Mouse (Mus musculus): ENCODE data around the gene Chst11. TPM values are rescaled to one million over a fixed set of nuclear protein-coding genes. Genes with fewer than 3 reads are reported as not detected.
"Not testable (repeated sequence)": the region's sequence is repeated elsewhere in the genome, so short reads cannot be mapped to it uniquely, and the experiment has no call there.

The Chst11 gene
- polyA plus RNA-seq, 1 experiment: 22.7 TPM

DNA sequence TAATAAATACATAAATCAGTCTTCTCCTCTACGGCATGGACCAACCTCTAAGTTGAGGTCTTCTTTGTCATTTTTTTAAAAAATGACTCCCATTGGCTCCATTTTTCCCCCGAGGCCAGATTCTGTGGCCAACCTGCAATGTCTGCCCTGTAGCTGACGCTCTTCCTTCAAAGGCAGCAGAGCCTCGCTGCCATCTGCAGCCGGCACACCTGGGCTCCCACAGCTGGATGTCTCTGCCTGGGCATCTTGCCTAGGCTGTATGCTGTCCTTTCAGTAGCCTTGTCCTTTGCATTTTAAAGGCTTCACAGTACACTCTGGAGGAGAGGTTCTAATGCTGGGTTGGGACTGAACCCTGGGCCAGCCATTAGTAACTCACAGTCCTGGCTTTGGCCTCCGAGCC lies 132.6 kb downstream of the Chst11 start:
- DNase-seq (ENCODE audit: low read depth): no peak
- no peak for TF ChIP-seq CTCF (IDR thresholded peaks at IDR 0.05; ENCODE audit: borderline replicate concordance, extremely low read depth, insufficient read depth, insufficient read length)
- no peak for TF ChIP-seq POLR2A (IDR thresholded peaks at IDR 0.05; ENCODE audit: borderline replicate concordance, extremely low read depth, insufficient read depth, insufficient read length, poor library complexity, severe bottlenecking)

DNA sequence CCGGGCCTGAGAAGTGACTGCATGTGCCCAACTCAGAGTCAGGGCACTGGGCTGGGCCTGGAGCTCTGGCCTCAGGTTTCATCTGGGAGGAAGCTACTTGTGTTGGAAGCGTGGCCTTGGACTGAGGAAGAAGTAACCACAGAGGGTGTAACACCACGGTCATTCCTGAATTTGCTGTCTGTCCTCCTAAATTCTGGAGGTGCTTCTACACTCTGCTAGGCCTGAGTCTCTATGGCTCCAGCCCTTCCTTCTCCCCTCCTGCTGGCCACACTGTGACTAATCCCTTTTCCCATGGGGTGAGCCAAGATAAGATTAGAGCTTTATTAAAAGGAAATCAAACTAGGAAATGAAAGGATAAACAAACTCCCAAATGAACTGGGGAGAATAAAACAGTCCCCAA lies 133.3 kb downstream of the Chst11 start:
- TF ChIP-seq CTCF (IDR thresholded peaks at IDR 0.05; ENCODE audit: borderline replicate concordance, extremely low read depth, insufficient read depth, insufficient read length): no peak
- TF ChIP-seq POLR2A (IDR thresholded peaks at IDR 0.05; ENCODE audit: borderline replicate concordance, extremely low read depth, insufficient read depth, insufficient read length, poor library complexity, severe bottlenecking): no peak
- no peak for DNase-seq (ENCODE audit: low read depth)

DNA sequence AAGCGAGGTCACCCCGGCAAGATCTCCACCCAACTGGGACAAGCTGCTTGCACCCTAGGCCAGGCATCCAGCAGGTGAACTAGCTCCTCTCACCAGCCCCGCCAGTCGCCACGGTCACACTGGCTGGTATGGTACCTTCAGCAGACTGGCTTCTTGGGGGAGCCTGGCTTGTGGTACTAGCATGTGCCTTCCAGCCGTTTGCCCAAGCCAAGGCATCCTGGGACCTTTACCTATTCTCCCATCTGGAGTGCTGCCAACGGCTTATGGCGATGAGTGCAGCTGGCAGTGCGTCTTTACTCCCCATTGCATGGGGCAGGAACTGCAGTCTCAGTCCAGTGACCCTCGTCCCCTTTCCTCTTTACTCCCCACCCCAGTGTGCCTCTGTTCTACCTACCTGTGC lies 133.7 kb downstream of the Chst11 start:
- TF ChIP-seq CTCF (IDR thresholded peaks at IDR 0.05; ENCODE audit: borderline replicate concordance, extremely low read depth, insufficient read depth, insufficient read length) (no peak), POLR2A (IDR thresholded peaks at IDR 0.05; ENCODE audit: borderline replicate concordance, extremely low read depth, insufficient read depth, insufficient read length, poor library complexity, severe bottlenecking) (no peak)
- DNase-seq (ENCODE audit: low read depth): peak; percentile 25

DNA sequence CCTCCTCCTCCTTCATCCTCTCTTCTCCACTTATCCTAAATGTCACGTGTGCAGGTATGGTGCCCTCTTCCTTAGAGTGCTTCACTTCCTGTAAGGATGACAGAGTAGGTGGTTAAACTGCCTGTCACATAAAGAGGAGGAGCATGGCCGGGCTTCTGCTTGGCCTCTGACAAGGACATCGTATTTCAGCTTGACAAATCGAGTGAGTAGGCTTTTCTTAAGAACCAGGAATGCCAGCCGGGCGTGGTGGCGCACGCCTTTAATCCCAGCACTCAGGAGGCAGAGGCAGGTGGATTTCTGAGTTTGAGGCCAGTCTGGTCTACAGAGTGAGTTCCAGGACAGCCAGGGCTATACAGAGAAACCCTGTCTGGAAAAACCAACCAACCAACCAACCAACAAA lies 134.2 kb downstream of the Chst11 start:
- not testable (repeated sequence) for DNase-seq (ENCODE audit: low read depth)

DNA sequence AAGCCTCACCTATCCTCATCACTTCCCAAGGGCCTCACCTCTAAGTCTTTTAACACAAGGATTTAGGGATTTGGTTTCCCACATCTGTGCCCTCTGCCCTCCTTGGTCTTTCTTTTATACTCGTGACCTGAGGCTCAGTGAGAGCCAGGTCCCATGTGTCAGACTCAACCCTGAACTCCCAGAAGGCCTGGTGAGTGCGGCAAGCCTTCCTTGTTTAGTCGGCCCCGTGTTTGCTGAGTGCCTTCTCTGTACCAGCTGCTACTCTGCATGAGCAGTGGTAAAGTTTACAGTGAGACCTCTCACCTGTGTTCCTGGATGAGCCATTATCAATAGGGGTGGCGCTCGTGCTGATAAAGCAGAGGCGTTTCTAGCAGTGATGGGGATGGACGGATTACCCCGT lies 134.6 kb downstream of the Chst11 start:
- DNase-seq (ENCODE audit: low read depth): no peak
- TF ChIP-seq CTCF (IDR thresholded peaks at IDR 0.05; ENCODE audit: borderline replicate concordance, extremely low read depth, insufficient read depth, insufficient read length): no peak
- TF ChIP-seq POLR2A (IDR thresholded peaks at IDR 0.05; ENCODE audit: borderline replicate concordance, extremely low read depth, insufficient read depth, insufficient read length, poor library complexity, severe bottlenecking): no peak

DNA sequence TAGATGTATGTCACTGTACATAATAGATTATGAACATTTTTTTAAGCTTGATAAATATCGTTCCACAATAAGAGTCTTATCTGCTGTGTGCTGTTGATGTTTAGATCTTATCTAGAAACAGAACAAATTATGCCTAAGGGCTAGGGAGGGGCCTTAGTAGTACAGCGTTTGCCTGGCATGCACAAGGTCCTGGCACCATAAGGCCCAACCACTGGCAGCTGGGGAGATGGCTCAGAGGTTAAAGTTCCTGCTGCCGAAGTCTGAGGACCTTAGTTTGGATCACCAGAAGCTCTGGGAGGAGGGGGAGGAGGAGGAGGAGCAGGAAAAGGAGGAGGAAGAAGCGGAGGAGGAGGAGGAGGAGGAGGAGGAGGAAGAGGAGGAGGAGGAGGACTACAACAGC lies 135.6 kb downstream of the Chst11 start:
- no peak for TF ChIP-seq CTCF (IDR thresholded peaks at IDR 0.05; ENCODE audit: borderline replicate concordance, extremely low read depth, insufficient read depth, insufficient read length)
- TF ChIP-seq POLR2A (IDR thresholded peaks at IDR 0.05; ENCODE audit: borderline replicate concordance, extremely low read depth, insufficient read depth, insufficient read length, poor library complexity, severe bottlenecking): no peak
- no peak for DNase-seq (ENCODE audit: low read depth)

DNA sequence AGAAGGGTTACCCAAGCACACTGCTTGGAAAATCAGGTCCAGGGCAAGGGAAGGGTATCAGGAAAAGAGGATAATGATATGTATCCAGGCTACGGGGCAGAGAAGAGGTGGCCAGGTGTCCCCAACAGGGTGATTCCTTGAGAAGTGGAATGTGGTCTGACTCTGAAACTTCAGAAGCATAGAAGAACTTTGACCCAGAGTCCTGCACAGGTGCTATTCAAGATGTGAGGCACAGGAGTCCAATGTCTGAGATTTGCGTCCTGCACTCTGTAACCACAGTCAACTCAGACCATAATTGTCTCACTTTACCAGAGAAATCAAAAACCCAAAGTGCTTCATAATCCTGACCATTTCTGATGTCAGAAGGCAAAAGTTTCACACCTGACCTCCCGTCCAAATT lies 139.3 kb downstream of the Chst11 start:
- TF ChIP-seq CTCF (IDR thresholded peaks at IDR 0.05; ENCODE audit: borderline replicate concordance, extremely low read depth, insufficient read depth, insufficient read length): no peak
- no peak for TF ChIP-seq POLR2A (IDR thresholded peaks at IDR 0.05; ENCODE audit: borderline replicate concordance, extremely low read depth, insufficient read depth, insufficient read length, poor library complexity, severe bottlenecking)

DNA sequence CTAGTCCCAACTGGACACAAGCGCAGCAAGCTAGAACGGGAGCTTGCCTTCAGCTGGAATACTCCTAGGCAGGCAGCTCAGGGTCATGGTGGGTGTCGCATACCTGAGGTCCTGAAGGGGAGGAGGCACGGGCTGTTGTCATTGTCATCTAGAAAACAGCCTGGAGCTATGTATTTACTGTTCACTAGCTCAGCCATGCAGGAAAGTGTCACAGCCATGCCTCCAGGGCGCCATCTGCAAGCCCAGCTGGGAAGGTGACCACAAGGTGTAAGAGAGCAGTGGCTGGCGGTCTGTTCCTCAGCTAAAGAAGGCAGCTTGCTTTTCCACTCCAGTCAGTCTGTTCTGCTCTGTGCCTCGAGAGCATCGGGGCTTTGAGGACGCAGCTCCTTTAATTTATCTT lies 141.1 kb downstream of the Chst11 start:
- DNase-seq (ENCODE audit: low read depth): peak; percentile 70
- TF ChIP-seq POLR2A (IDR thresholded peaks at IDR 0.05; ENCODE audit: borderline replicate concordance, extremely low read depth, insufficient read depth, insufficient read length, poor library complexity, severe bottlenecking) (no peak), CTCF (IDR thresholded peaks at IDR 0.05; ENCODE audit: borderline replicate concordance, extremely low read depth, insufficient read depth, insufficient read length) (no peak)

More for the DNA sequence above, 139.3 kb downstream of the Chst11 start:
- no peak for DNase-seq (ENCODE audit: low read depth)

DNA sequence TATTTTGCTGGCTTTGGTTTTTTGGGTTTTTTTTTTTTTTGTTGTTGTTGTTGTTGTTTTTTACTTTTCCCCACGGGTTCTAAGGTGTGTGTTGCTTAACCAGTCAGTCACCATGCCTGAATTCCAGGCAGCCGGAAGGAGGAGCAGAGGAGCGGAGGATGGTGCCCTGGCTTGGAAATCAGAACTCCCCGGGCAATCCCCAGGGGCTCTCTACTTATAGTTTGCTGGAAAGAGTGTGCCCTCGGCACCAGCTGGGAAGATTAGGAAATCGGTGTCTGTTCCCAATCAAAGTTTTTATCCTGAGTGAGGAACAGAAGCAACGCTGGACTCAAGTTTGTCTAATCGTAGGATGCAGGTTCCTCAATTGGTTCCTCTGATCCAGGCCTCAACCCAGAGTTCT lies 143.1 kb downstream of the Chst11 start:
- no peak for DNase-seq (ENCODE audit: low read depth)
- no peak for TF ChIP-seq CTCF (IDR thresholded peaks at IDR 0.05; ENCODE audit: borderline replicate concordance, extremely low read depth, insufficient read depth, insufficient read length)
- TF ChIP-seq POLR2A (IDR thresholded peaks at IDR 0.05; ENCODE audit: borderline replicate concordance, extremely low read depth, insufficient read depth, insufficient read length, poor library complexity, severe bottlenecking): no peak

DNA sequence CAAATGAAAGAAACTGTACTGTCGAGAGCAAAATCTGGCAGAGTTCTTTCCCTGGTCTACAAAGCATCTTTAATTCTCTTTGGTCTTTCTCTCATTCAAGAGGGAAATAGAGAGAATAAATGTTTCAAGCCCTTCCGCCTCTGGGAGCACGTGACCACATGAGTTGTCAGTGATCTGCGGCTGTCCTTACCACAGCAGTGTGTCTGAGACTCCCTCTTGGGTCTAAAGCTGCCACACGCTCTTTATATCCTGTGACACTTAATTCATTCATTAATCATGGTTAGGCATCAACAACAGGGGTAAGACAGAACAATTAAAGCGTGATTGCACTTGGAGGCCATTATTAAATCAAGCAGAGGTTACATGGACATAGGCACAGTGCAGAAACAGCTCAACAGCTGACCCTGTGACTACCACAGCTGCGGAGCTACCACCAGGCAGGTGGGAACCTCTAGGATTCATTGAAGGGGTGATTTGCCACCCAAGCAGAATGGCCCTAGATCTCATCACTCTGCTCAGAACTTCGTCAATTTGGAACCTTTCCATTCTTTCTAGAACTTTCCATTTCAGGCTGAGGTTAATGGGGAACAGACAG lies 144.4 kb downstream of the Chst11 start:
- TF ChIP-seq POLR2A (IDR thresholded peaks at IDR 0.05; ENCODE audit: borderline replicate concordance, extremely low read depth, insufficient read depth, insufficient read length, poor library complexity, severe bottlenecking): no peak
- TF ChIP-seq CTCF (IDR thresholded peaks at IDR 0.05; ENCODE audit: borderline replicate concordance, extremely low read depth, insufficient read depth, insufficient read length): no peak
- DNase-seq (ENCODE audit: low read depth): peak; percentile 31

DNA sequence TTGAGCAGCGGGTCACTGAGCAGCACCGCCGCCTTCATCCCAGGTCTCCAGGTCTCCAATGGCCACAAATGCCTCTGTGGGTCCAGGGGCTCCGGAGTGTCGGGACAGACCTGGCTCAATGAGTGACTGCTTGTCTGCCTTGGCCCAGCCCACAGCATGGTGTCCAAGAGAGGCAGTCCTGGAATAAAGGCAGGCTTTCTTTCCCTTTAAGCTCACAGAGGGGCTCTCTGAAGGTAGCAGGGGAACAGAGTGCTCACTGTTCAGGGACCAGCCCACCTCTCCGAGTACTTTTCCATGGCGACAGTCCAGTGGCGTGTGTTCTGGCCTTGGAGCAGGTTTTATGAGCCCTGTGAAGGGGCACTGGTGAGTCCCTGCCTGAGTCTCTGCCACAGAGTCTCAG lies 145.3 kb downstream of the Chst11 start:
- peak; percentile 74 for DNase-seq (ENCODE audit: low read depth)
- no peak for TF ChIP-seq POLR2A (IDR thresholded peaks at IDR 0.05; ENCODE audit: borderline replicate concordance, extremely low read depth, insufficient read depth, insufficient read length, poor library complexity, severe bottlenecking)
- TF ChIP-seq CTCF (IDR thresholded peaks at IDR 0.05; ENCODE audit: borderline replicate concordance, extremely low read depth, insufficient read depth, insufficient read length): no peak

DNA sequence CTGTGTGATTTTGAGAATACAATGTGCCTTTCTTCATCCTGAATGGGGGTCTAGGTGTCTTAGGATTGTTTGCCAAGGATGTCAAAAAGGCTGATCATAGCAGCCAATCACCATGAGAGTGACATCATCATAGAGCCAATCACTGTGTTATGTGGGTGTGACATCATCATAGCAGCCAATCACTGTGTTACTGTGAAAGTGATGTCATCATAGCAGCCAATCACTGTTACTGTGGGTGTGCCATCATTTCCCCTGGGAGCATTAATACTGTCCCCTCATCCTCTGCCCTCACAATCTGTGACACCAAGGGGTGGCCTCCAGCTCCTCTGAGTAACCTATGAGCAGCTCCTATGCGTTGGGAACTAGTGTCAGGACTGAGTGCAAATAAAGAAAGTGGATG lies 146.6 kb downstream of the Chst11 start:
- TF ChIP-seq POLR2A (IDR thresholded peaks at IDR 0.05; ENCODE audit: borderline replicate concordance, extremely low read depth, insufficient read depth, insufficient read length, poor library complexity, severe bottlenecking): no peak
- no peak for TF ChIP-seq CTCF (IDR thresholded peaks at IDR 0.05; ENCODE audit: borderline replicate concordance, extremely low read depth, insufficient read depth, insufficient read length)
- DNase-seq (ENCODE audit: low read depth): no peak
